Mouse (Mus musculus) granulocyte monocyte progenitor cell, adult 5-6 weeks (primary cell): ENCODE measurements around the gene Wdr90. TPM values are rescaled to one million over a fixed set of nuclear protein-coding genes. Genes with fewer than 3 reads are reported as not detected.
"Not testable (repeated sequence)": the region's sequence is repeated elsewhere in the genome, so short reads cannot be mapped to it uniquely, and the experiment has no call there.

Source experiments
- ATAC-seq: replicated peaks from 2 replicates; pipeline ENCODE4 v1.8.0; 2016; ENCODE audit warnings: mild to moderate bottlenecking, moderate TSS enrichment, inconsistent platforms; ENCODE audit not compliant: poor library complexity, severe bottlenecking
- total RNA-seq, 2 experiments: library from RNA; stranded (forward) in 1 of 2; stranded (reverse) in 1 of 2; fragments of 200-712, 200-1000 nt in 1 of 2; fragments of >200 nt in 1 of 2; fragmentation: Nextera tagmentation in 1 of 2; gene quantifications; 2 replicates each; pipeline ENCODE4 v1.2.3; 2014 to 2017

The Wdr90 gene
- total RNA-seq, 2 experiments from 2014 or later = 11.8 to 64.7 TPM

DNA sequence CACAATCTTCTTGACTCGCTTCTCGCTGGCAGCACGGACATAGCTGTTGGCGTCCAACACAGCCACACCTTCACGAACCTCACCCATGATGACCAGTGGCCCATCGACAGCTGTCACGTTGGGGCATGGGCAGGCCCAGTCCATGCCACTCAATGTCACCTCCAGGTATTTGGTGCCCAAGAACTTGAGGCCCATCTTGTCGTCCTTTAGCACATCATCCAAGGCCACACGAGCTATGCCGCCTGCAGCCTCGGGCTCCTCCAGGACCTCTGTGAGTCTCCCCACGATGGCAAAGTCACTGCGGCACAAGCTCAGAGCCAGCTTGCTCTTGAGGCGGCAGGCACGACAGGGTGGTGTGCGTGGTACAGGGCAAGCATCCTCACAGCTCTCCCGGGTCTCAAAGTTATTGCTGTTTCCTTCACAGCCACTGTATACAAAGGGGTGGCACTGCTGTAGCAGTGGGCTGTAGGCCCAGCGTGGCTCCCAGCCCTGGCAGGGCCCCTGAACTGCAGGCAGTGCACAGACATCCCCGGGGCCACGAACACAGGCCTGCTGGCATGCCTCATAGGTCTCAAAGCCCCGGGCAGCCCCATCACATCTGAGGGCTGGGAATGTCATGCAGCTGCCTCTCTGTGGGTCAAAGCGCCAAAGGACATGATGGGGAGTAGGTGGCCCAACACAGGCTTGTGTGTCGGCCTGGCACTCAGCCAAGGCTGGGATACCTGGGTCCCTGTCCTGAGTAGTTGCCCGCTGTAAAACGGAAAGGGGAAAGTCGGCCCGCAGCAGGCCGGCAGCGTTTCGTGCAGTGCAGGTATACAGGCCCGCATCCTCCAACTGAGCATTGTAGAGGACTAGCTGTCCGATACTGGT, 16.7 kb upstream of the Wdr90 start:
- no peak for ATAC-seq

DNA sequence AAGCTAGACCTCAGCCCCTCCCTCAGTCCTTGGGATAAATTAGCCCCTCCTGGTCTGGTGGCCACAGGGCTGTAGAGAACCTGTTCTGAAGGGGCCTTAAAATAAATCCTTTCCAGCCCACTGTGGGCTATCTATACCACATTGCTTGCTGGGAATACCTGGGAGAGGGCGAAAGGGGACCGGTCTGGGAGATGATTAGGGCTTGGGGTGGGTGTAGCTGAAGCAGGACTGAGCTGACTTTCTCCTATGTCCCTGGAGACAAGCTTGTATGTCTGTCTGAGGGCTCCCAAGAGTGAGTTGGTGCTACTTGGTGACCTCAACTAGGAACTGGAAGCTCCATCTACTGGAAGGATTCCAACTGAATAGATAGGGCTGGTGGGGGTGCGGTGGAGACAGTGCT, 15.7 kb upstream of the Wdr90 start:
- ATAC-seq = no peak

DNA sequence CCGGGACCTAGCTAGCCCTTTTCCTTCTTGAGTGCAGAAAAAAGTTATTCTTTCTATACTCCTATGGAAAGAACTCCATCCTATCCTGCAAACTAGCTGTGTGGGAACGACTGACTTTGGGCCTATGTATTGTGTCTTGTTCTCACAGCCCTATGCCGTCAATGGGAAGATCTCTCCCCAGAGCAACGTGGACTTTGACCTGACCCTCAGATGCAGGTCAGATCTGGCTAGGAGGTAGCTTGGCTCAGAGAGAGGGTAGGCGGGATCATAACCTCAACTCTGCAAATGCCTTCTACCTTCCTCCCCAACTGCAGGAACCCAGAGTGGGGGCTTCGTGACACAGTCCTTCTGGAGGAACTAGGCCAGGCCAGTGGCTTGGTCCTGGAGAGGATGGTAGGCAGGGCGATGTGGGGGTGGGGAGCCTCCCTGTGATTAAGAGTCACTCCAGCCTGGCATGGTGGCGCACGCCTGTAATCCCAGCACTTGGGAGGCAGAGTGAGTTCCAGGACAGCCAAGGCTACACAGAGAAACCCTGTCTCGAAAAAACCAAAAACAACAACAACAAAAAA, 15.1 kb upstream of the Wdr90 start:
- no peak for ATAC-seq

DNA sequence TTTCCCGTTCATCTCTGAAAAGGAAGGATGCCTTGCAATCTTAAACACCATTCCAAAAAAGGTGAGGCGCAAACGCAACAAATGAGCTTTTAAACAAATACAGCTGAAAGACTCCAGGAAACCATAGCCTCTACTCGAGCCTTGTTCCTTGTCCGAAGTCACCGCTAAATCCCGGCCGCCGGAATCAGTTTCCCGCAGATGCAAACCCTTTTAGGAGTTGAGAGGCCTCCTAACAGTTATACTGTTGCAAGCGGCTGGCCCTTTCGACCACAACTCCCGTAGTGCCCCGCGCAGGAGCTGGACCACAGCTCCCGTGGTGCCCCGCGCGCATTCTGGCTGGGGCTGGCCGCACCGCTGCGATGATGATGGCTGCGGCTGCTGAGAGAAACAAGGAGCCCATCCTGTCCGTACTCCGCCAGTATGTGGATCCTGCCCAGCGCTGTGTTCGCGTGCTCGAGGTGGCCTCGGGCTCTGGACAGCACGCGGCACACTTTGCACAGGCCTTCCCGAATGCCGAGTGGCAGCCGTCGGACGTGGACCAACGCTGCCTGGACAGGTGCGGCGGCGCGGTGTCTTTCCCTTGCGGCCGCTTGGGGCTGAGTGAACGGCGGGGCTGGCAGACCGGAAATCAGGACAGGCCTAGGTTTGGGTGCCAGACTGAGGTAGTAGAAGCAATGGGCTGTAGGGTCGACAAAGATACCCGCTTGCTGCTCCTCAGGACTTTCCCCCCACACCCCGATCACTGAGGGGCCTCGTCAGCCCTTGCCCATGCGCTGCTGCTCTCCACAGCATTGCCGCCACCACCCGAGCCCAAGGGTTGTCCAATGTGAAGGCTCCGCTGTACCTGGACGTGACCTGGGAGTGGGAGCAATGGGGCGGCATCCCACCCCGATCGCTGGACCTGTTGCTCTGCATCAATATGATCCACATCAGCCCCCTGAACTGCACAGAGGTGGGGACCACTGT, 14.2 kb upstream of the Wdr90 start:
- ATAC-seq = peak; percentile 74

DNA sequence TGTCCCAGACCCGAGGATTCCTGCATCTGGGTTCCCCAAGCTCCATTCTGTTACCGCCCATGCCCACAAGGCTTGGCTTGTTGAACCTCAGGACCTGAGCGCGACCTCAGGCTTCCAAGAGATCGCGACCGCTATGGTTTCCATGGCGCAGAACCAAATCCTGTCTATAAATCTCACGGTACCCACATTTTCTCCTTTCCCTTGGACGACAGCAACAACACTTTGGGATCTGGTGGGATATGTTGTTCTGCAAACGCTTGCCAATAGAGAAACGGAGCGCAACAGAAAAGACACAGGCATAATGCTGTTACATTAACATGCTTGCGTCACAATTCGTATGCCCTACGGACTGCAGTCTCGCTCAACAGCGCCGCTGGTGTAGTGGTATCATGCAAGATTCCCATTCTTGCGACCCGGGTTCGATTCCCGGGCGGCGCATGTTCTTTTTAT, 13.4 kb upstream of the Wdr90 start, which contains the start of gene Mettl26:
TSS of gene Mettl26 (plus strand) at position 354 of the 450 bp plus-strand sequence.
- ATAC-seq = peak; percentile 68

- ATAC-seq = no peak
Measured at GRCm38 (mm10) chr17:25874148-25874720, 12.9 kb upstream of the Wdr90 start.

GRCm38 (mm10) chr17:25873405-25874147, 12.3 kb upstream of the Wdr90 start:
- ATAC-seq = no peak

DNA sequence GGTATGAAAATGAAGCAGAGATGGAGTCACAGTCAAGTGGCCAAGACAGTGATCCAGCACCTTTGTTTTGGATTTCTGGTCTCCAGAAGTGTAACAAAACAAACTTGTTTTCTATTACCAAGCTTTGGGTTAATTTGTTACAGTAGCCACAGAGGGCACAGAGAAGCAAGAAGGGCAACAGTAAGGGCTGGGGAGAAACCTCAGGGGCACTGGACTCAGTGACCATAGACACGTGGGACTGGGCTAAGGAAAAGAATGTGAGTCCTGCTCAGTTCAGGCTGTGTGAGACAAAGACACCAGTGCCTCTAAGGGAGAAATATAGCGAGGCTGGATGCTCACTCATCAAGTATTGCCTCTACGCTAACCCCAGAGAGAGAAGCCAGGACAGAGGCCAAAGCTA, 11.4 kb upstream of the Wdr90 start:
- no peak for ATAC-seq

DNA sequence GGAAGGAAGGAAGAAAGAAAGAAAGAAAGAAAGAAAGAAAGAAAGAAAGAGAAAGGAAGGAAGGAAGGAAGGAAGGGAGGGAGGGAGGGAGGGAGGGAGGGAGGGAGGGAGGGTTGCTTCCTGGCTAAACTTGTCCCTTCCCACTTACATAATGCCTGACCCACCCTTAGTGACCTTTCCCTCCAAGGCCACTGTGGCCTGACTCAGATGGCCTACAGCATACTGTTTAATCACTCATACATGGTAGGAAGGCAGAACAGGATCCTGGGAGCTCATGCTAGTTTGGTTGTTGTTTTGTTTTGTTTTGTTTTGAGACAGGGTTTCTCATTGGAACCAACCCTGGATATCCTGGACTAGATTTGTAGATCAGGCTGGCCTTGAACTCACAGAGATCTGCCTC, 10.3 kb upstream of the Wdr90 start:
- not testable (repeated sequence) for ATAC-seq

GRCm38 (mm10) chr17:25869954-25870353, 8.7 kb upstream of the Wdr90 start:
- ATAC-seq = no peak

- no peak for ATAC-seq
Measured at GRCm38 (mm10) chr17:25869498-25869897, 8.2 kb upstream of the Wdr90 start.

- peak; percentile 83 for ATAC-seq
Measured at GRCm38 (mm10) chr17:25868601-25869191, 7.4 kb upstream of the Wdr90 start, which contains the start of gene Mcrip2. Gene Mcrip2, minus strand, starts transcription at chr17:25868764.

DNA sequence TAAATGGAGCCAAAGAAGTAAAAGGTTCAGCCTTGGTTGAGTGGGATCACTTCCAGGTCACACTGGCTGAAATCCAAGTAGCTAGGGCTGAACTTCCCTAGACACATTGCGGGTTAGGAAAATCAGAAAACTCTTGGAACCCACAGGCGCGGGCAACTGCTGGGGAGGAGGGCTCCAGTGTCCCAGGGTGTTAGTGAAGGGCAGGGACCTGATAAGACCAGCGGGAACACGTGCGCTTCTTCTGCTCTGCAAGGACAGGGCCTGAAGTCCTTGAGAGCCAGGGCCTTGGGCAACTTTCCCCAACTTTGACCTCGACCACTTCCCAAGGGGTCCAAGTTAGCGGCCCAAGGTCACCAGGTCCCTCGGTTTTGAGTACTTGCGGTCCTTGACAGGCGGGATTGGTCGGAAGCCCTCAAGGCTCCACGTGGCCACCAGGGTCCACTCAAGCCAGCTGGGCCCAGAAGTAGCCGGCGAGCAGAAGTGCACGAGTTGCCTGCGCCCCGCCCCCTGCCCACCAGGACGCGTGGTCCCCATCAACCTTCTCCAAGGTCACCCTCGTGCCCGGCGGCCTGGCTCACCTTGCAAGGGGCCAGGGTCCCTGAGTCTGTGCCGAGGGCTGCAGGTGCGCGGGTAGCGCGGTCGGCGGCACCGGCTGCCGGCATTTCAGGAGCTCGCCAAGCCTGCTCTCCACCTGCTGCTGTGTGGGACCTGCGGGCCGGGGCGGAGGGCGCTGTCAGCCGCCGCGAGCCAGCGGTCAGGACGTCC, 6.7 kb upstream of the Wdr90 start:
- ATAC-seq = peak; percentile 50

GRCm38 (mm10) chr17:25867509-25867835, 6.2 kb upstream of the Wdr90 start:
- peak; percentile 13; the same call in 1 of the 2 replicates for ATAC-seq

DNA sequence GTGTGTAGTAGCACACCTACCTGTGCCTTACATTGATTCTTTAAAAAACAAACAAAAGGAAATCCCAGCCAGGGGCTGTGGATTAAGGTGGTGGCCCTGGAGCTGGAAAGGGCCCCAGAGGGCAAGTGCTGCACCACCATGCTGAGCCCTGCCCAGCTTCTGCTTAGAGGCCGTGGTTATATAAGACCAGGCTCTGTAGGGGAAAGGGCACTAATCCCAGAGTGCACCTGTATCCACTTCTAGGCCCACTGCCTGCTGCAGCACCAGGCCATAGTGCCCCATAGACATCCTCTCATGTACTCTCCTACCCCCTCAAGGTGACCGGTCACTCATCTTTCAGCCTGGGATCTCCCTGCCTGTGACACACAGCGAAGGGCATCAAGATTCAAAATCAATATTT, 4.9 kb upstream of the Wdr90 start:
- no peak for ATAC-seq

DNA sequence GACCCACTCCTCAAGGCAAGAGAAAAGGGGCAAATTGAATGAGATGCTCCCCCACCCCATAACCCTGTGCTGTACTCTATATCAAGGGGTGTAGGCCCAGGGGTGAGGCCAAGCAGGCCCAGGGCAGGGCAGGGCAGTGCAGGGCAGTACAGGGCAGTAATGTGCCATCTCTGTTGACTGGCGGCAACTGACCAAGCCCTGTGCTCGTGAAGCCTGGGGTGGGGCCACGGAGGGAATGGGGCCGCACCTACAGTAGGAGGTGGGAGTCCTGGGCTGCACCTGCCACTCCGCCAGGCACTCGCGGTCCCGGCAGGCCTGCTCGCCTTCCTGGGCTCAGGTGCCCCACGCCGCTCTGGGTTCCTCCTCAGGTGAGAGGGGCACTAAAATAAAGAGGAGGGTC, 4.0 kb upstream of the Wdr90 start:
- no peak for ATAC-seq

GRCm38 (mm10) chr17:25864311-25864710, 3.0 kb upstream of the Wdr90 start:
- ATAC-seq = no peak

GRCm38 (mm10) chr17:25863681-25864080, 2.4 kb upstream of the Wdr90 start:
- ATAC-seq = no peak
